Mouse (Mus musculus) spleen, embryonic (tissue): ENCODE measurements around the gene Wdr93.

Experiments used
- CTCF ChIA-PET: fragments of 350-600 bp; sonication (Branson Sonifier 250); formaldehyde crosslinking; loops from one replicate; lab custom pipeline; 2022; lab: Charles Lee

The Wdr93 gene

DNA sequence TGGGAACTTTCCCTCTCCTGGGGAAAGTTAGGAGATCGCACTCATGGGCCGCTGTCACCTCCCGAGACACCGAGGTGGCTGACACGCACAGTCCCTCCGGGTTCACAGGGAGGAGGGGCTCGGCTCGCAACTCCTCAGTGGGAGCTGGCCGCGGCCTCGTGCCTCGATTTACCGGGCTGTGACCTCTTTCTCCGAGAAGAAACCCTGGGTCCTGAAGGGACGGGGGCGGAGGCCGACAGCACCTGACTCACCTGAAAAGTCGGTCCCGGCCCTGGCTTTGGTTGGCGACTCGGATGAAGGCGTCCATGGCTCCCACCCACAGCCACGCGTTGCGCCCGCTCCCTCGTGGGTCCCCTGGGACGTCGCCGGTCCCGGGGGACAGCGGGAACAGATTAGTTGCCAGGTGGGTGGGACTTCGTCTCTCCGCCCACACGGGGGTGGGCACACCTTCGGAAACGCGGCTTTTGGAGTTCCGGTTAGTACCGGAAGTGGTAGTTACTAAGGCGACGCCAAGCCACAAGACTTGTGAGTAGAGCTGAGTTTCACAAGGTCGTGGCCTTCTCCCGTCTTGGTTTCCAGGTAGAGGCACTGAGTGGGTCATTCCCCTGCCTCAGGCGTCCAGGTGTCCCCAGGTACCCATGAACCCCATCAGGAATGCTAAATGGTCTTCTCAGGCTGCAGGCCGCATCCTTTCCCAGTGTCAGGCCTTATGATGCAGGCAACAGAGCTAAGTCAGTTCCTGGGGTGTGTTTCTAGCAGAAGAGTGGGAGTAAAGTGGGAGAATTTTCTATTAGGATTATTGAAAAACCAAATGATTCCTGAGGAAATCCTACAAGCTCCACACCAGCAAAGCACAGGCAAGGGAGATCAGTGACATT is at the start of gene Wdr93, which contains the start of gene Pex11a:
TSS of gene Wdr93 (plus strand) at position 505 of the 878 bp plus-strand sequence.
TSS of gene Pex11a (minus strand) at position 473 of the 878 bp plus-strand sequence.
- CTCF ChIA-PET = interaction anchor here (0.6 to 0.9 kb wide), 2 partner anchors 13 to 18 kb away, joined by 3 to 8 read pairs; no protein-coding TSS in a partner anchor

DNA sequence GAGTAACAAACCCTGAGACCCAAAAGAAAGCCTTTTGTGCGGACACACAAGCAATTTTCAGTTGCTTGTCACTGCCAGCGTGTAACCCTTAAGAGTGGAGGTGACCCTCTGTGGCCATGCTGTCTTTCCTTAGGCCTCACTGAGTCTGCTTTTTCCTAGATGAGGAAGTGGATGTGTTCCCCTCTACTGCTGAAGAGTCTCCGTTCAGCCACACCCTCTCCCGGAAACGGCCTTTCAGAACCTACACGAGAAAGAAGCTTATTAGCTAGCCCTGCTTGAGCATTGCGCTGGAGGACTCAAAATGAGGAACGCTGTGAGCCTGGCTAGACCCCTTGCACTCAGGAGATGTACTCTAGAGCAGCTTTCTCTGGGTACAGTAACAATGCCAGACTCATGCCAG is 46.5 kb upstream of the Wdr93 start:
- CTCF ChIA-PET = interaction anchor here (0.6 kb wide), 1 partner anchor 21 kb away, joined by 3 read pairs; no protein-coding TSS in a partner anchor

- CTCF ChIA-PET = no interaction called here
Observed at GRCm38 (mm10) chr7:79702755-79703154, 40.2 kb upstream of the Wdr93 start.

DNA sequence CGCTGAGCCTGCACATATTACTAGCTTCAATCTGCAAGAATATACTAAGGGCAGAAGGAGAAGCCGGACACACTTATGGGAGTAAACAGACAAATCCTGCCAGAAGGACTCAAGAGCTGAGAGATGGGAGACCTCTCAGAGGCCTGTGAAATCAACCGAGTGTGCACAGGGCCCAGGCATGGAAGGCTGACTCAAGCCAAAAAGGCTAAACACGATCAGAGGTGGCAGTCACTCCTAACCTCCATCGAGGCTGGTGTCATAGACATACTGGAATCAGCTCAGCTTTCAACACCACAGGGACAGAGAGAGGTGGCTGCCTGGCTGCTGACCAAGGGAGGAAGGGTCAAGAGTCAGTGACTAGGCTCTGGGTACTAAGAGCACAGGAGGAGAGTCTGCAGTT is 37.8 kb upstream of the Wdr93 start:
- CTCF ChIA-PET = no interaction called here

GRCm38 (mm10) chr7:79710130-79710607 is 32.8 kb upstream of the Wdr93 start:
- CTCF ChIA-PET = no interaction called here

DNA sequence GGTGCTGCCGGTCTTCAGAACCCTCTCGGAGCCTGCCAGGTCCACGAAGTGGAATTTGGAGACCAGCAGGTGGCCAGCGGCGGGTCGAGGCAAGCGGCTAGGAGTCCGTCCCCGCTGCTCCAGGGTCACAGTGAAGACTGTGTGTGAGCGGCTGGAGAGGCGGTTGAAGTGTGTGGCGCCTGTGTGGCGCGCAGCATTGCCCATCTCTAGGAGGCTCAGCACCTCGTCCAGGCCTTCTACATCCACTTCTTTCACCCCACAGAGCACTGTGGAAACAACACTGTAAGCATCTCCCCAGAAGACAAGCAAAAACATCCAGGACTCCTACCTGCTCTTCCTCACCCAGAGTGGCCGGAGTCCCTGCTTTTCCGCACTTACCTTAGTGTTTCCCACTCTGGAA is 32.1 kb upstream of the Wdr93 start:
- CTCF ChIA-PET = no interaction called here

GRCm38 (mm10) chr7:79715187-79715981 is 27.6 kb upstream of the Wdr93 start, which contains the start of gene Kif7:
Gene Kif7, minus strand, starts transcription at chr7:79715720.
- CTCF ChIA-PET = no interaction called here

DNA sequence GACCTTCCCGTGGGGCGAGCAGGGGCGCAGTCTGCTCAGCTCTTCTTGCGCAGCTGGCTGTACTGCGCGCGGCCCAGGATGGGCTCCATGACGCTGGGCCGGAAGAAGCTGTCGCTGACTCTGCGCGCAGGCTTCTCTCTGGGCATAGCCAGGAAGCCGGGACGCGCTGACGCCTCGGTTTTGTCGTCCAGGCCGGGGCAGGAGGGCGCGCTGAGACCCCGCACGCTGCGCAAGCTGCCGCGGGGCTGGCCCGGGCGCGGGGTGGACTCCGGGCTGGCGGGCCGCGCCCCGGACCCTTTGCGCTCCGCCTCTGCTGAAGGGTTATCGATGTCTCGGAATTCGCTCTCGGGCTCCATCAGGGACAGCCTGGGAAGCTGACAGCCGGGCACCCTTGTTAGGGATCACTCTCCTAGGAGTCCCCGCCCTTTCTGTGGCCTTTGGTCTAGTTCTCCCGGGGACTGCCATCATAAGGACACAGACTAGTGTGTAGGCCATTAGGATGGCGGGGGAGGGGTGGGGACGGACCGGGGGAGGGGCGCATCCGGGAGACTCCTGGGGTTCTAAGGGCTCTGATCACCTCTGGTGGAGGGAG is 21.5 kb upstream of the Wdr93 start:
- CTCF ChIA-PET = no interaction called here

- CTCF ChIA-PET = no interaction called here
Observed at GRCm38 (mm10) chr7:79727091-79727490, 15.9 kb upstream of the Wdr93 start.

- CTCF ChIA-PET = no interaction called here
Observed at GRCm38 (mm10) chr7:79728219-79728618, 14.7 kb upstream of the Wdr93 start.

DNA sequence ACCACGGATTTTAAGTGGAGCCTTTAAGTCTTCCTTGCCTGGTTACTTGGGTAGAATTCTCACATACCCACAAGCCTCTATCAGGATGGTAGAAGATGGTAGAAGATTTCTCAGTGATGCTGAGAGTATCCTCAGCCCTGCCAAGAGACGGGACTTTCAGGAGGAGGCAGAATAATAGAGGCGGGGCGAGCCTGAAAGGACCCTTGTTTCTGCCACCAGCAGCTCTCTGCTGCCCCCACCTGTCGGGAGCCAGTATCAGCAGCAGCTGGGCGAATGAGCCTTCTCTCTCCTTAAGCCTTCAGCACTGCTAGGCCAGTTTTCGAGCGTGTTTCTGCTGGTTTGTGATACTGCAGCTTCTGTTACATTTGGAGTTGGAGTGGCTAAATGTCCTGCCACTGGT is 13.8 kb upstream of the Wdr93 start:
- CTCF ChIA-PET = interaction anchor here (0.5 to 1.2 kb wide), 4 partner anchors 14 to 581 kb away, joined by 3 to 9 read pairs (median 6); partner anchors contain the start of genes Pex11a and Wdr93

- CTCF ChIA-PET = interaction anchor here (1.2 kb wide), 1 partner anchor 13 kb away, joined by 3 read pairs; the partner anchor contains the start of genes Pex11a and Wdr93
Observed at GRCm38 (mm10) chr7:79729743-79730370, 13.1 kb upstream of the Wdr93 start.

DNA sequence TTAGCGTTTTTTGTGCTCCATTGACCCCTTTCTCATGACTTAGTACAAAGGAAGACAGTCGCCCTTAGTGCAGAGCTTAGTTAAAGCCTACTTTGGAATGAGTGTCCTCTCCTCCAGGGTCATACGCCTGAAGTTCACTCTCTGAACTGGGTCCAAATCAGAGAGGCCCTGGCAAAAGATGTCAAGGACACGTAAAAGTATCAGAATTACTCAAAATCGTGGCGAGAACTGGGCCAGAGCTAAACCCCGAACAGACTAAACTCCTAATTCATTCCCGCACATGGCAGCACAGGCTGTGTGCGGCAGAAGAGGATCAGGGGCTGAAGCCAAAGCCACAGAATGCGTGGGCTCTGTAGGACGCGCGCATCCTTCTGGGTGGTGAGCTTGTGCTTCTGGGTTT is 11.5 kb upstream of the Wdr93 start:
- CTCF ChIA-PET = no interaction called here

- CTCF ChIA-PET = no interaction called here
Observed at GRCm38 (mm10) chr7:79732622-79733021, 10.3 kb upstream of the Wdr93 start, which contains the start of gene Plin1. Gene Plin1, minus strand, starts transcription at chr7:79732903.

GRCm38 (mm10) chr7:79734563-79734962 is 8.4 kb upstream of the Wdr93 start:
- CTCF ChIA-PET = interaction anchor here (0.6 kb wide), 1 partner anchor 122 kb away, joined by 3 read pairs; no protein-coding TSS in a partner anchor

GRCm38 (mm10) chr7:79736511-79736910 is 6.5 kb upstream of the Wdr93 start:
- CTCF ChIA-PET = no interaction called here

GRCm38 (mm10) chr7:79738913-79739312 is 4.0 kb upstream of the Wdr93 start:
- CTCF ChIA-PET = no interaction called here

DNA sequence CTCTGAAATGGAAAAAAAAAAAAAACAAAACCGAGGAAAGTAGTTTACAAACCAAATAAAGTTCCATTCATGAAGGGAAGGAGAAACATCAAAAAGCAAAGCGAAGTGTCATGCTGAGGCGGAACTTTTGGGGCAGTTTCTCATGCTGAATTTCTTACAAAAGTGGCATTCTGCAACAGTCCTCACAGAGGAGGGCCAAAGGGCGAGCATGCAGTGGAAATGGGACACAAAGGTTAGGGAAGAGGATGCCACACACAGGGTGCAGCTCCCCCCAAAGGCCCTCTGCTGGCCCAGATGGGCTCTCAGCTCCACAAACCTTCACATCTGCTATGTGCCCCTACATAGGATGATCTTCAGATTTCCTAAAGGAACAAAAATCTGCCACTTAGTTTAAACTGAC is 2.7 kb upstream of the Wdr93 start:
- CTCF ChIA-PET = no interaction called here

GRCm38 (mm10) chr7:79742277-79742658 is 695 bp upstream of the Wdr93 start:
- CTCF ChIA-PET = interaction anchor here (0.9 kb wide), 1 partner anchor 13 kb away, joined by 3 read pairs; no protein-coding TSS in a partner anchor

GRCm38 (mm10) chr7:79744051-79744450 is 1.1 kb downstream of the Wdr93 start:
- CTCF ChIA-PET = interaction anchor here (0.6 kb wide), 1 partner anchor 1468 kb away, joined by 17 read pairs; no protein-coding TSS in a partner anchor

- CTCF ChIA-PET = no interaction called here
Observed at GRCm38 (mm10) chr7:79744585-79744984, 1.6 kb downstream of the Wdr93 start.
